Mouse (Mus musculus) adrenal gland, adult 2 months (tissue): ENCODE measurements around the gene Dgki. TPM values are rescaled to one million over a fixed set of nuclear protein-coding genes. Genes with fewer than 3 reads are reported as not detected.

Source experiments
- DNase-seq: peaks from one replicate; pipeline ENCODE4 v3.0.0; 2021
- polyA plus RNA-seq: library from polyadenylated mRNA; depleted of rRNA; stranded (reverse); fragments of >200 nt; gene quantifications from 2 replicates; pipeline ENCODE4 v1.2.3, GENCODE M21; 2012
- total RNA-seq, 2 experiments: library from RNA; stranded (reverse); gene quantifications; 2 replicates each; pipeline ENCODE4 v1.2.3; 2021

The Dgki gene
- total and polyA plus RNA-seq, 3 experiments = 0.53 to 2.6 (median 2.0) TPM

DNA sequence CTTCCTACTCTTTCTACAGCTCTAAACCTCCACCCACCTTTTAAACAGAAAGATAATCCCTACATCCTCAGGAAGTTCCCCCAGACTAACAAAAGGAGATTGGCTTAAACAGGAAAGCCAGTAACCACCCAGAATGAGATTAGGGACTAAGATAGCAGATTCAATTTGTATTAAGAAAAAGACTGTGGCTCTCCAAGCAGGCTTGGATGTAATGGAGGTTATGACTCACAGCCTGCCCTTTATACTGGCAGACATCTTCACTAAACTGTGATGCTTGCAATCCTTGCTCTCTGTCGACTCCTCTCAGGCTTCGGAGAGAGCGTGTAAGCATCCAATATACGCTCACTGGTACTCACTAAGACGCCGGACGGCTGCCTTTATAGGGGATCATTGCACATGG lies 236.7 kb downstream of the Dgki start:
- peak; percentile 26 for DNase-seq

DNA sequence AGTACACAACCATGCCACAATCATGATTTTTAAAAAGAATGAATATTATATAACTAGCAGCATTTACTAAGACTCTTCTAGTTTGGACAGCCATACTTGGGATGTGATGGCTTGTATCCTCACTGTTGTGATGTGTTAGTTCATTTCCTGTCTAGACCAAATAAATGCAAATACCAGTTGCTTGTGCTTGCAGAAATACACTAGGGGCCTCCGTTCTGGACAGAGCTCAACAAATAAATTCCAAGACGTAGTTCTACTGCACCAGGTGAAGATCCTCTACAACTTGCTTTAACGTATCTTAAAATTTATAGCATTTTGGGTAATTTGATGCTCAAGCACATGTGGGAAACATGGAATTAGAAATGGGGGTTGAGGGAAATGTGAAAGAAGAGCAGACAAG lies 239.9 kb downstream of the Dgki start:
- DNase-seq = no peak

DNA sequence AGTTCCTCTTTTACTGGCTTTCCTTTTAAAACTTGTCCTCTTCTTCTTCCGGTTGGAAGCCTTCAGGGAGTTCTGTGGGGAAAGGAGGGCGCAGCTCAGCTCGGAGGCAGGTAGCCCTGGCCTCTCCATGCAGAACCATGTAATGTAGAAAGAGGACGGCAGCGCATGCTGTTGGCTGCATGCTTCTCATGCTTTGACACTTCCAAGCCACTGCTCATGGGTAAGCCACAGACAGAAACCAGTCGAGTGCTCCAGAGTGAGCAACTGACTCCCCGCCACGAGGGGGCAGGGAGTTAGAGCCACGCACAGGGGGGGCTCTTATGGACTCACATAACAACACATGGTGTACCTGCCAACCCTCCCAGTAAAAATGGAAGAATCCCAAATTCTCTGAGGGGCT lies 242.0 kb downstream of the Dgki start:
- no peak for DNase-seq

DNA sequence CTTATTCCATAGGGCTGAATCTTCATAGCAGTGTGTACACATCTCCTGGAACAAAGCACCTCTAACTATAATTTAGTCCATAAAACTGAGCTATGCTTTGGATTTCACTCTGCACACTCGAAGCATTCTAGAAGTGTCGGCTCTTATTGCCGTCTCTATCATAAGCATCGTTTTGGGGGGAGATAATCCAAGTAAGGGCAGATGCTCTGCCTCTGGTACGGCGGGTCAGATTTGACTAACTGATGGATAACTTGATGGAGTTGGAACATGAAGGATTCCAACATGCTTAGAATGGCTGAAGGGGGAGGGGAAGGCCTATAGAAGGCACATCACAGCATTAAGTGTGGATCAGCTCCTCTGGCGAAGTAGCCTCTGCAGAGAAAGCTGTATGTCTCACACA lies 242.4 kb downstream of the Dgki start:
- DNase-seq = no peak

DNA sequence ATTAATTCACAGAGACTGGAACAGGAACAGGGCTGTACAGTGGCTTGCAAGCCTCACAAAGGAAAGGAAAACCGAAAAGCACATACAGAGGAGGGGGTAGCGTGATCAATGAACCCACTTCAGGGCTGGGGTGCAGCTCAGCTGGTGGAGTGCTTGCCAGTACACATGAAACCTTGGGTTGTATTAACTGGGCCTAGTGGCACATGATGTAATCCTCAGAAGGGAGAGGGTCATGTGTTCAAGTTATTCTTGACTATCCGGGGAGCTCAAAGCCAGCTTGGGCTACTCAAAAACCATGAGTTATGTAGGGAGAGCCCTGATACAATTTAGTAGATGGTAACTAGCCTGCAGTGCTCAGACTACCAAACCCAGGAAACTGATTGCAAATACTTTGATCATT lies 244.3 kb downstream of the Dgki start:
- DNase-seq = no peak

DNA sequence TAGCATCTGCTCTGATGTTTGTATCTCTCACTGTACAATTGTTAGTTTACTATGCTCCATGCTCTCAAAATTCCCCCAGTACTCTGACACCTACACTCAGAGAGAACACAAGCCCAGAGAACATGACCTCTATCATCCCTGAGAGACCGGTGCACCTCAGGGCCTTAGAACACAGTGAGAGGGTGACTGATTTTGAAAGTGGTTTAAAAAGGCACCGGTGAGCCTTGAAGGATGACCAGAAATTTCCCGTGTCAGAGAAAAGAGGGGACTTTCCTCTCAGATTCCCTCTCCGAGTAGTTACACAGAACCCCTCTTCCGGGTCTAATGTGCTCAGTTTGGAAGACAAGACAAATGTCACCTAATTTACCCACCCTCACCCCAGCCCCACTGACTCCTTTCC lies 244.9 kb downstream of the Dgki start:
- DNase-seq = no peak

DNA sequence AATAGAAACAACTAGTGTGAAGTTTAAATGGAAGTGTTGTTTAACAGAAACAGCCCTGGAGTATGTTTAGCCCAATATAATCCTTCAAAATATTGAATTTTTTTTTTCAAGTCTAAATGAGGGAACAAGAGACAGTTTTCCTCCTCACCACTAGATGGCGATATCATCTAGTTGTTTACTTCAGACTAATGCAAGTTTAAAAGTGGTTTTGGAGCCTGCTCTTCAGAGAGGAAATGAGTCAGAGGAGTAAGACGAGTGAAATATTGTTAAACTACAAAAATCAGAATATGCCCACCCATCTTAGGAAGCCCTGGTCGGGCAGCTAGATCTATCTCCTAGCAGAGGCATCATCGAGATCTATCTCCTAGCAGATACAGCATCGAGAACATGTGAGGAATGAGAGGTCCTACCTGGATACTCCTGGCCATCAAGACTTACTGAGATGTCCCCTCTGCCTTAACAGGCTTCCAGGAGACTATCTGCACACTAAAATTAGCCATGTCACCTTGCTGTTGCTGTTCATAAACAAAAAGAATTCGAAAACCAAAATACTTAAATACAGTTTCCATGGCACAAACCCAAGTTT lies 245.5 kb downstream of the Dgki start:
- peak; percentile 24 for DNase-seq

DNA sequence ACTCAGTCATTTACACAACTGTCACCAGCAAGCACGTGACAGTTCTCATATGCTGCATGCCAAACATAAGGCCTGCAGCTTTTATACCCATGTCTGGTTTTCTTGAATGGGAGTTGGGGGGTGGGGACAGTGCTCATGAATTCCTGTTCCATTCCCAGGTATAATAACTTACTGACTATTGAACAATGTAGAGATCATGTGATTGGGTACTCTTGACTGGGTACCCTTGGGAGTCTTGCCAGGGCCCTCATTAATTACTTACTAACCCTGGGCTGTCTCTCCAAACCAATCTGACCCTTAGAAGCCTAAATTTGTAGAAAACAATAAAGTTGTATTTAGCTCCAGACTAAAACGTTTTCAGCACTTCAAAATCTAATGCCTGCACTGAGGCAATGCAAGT lies 246.6 kb downstream of the Dgki start:
- peak; percentile 56 for DNase-seq

DNA sequence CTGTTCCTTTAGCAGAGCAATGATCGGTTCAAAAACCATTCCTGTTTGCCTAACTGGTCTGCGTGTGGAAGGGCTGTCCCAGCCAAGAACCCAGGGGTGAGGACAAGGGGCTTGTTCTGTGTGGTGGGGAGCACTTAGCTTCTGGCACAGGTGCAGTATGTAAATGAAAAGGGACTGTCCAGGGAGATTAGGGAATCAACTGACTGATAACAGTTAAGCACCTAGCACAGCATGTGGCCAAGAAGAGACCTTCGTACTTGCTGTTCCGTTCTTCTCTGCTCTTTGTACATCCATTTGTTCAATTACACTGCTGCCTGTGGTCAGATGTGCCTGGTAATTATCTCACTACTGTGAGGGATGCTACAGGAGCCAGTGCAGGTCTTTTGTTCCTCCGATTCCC lies 248.3 kb downstream of the Dgki start:
- no peak for DNase-seq

DNA sequence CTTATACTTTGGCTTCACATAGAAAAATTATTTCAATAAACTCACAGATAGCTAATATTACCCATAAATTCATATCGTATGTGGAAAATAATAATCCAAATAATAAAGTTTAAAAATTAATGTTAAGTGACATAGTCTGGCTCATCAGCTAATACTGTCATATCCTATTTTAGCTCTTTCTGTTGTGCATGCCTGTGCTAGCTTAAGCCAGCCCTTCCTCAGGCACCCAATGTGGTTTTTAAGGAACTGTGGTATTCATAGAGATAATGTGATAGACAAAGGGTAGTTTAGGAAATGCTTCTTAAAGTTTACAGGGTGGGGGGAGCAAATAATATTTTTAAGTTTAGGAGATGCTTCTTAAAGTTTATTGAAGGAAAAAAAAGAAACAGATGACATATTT lies 248.8 kb downstream of the Dgki start:
- no peak for DNase-seq

DNA sequence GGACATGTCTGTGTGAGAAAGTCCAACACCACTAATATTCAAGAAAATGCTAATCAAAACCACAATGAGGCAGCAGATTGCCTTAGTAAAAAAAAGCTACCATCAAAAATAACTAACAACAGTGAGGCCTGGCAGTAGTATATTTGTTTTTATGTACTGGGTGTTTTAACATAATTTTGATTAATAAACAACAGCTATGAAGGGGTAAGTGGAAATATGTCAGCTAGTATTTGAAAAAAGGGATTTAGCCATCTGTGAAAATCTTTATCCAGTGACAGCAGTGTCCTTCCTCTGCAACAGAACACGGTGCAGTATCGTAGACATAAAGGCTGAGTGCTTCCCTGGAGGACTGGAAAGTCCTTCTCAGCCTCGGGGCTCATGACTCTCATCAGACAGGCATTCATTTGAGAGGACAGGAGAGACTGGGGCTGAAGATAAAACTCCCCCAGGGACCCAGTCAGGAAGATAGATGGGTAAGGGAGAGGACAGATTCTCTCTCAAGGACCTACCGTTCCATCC lies 252.3 kb downstream of the Dgki start:
- DNase-seq = no peak

DNA sequence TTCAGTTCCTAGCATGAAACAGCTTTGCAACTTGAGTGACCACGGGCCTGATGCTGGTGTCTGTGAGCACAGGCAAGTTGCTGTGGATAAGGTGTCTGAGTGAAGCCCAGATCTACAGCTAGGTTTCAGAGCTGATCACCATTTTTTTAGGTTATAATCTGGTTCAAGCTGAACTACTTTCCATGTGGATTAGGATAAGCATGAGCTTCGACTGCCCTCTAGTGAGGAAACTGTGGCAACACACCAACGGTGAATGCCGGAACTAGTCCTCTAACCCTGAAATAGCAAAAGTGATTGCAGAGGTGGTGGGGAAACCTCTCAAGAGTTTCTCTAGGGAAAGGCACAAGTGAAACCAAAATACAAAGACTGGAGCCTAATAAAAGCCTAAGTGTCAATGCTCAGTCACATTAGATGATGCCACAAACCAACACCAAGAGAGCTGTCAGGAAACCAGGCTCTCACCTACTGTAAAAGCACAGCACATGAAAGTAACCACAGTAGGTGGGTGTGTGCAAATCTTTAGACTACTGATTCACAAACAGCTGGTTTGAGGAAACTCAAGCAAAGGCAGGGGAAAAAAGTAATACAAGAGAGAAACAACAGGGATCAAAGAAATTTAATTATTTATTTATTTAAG lies 253.7 kb downstream of the Dgki start:
- peak; percentile 41 for DNase-seq

DNA sequence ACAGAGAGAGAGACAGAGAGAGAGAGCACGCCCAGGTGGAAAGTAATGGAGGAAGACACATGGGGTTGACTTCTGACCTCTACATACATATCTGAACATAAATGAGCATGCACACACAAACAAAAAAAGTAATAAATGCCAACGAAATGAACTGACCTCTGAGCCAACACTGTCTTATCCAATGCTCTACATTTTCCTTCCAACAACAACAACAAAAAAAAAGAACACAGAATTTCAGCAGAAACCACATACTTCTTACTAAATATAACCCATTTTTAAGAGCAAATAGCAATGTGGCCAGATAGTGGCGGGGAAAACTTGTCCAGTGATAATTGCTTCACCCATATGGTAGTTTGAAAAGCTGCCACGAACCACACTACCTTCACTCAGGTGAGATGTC lies 255.2 kb downstream of the Dgki start:
- no peak for DNase-seq

DNA sequence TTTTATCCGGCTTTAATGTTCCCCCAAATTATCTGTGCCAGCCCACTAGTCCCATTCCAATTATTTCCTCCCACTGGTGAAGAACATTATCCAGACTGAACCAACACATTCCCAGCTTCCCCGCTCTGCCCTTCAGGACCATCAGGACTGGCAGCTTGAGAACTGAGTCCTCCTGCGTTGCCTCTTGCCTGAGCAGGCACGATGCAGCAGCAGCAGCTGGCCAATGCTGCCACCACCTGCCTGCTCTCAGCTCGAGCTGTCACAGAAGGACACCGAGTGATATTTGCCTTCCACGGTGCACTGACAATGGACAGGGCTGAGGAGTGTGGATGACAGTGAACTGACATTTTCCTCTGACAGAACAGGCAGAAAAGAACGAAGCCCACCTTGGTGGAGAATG lies 261.5 kb downstream of the Dgki start:
- no peak for DNase-seq

DNA sequence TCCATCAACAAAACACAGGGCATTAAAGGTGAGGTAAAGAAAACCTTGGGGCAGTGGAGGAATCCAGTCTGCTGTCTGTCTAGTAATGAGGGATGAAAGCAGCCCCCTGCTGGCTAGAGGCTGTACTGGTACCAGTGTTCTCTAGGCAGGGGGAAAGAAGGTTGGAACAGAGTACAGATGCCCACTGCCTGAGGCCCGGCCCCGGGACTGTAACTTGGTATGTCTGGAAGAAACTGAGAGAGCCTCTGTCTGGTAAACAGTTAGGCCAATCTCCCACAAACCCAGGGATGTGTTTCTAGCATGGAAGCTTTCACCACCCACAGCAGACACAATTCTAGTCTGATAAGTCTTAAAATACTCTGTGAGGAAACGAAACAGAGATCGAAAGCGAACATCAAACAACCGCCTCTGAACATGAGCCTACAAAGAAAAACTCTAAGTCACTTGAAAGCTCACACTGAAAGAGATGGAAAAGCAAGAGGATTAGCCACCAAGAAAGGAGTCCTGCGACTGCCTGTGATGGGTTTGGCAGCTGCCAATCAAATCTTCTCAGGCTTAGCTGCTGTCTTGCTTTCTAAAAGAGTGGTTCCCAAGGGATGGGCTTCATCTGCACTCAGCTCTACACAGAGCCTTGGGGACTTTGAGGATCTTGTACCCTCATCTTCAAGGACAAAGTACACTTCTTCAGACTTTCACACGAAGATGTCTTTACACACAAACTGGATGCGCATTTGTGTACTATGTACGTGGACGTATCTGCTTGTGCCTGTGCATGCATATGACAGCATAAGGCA lies 262.7 kb downstream of the Dgki start:
- DNase-seq = no peak

DNA sequence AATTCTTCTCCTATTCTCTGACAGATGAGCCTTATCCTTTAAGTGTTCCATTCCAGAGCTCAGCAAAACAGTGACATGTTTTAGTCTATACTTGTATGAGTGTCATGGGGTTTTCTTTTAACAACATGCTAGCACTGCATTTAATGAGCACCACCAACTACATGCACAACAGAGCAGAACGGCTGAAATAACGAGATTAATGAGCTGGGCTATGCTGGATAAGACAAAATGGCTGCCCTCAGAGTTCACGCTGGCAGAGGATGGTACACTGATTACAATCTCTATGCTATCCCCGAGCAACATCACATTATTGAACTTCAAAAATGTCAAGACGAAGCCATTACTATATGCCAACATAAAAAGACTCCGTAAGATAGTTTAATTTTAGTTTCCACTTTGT lies 264.3 kb downstream of the Dgki start:
- no peak for DNase-seq

DNA sequence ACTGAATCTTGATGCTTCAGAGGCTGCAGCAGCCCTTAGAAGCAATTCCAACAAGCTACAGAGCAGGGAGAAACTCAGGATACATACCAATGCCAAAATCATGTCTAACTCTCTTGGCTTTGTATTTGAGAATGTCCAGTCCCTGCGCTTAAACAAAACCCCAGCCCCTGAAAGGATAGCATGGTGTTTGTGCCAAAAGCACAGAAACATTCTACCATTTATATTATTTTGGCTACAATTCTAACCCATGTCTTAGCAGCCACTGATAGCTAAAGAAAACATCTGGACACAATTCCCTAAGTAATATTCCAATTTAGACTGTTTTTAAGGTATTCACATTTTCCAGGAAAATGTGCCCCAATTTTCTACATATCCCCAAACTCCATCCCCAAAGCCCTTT lies 269.0 kb downstream of the Dgki start:
- DNase-seq = no peak

DNA sequence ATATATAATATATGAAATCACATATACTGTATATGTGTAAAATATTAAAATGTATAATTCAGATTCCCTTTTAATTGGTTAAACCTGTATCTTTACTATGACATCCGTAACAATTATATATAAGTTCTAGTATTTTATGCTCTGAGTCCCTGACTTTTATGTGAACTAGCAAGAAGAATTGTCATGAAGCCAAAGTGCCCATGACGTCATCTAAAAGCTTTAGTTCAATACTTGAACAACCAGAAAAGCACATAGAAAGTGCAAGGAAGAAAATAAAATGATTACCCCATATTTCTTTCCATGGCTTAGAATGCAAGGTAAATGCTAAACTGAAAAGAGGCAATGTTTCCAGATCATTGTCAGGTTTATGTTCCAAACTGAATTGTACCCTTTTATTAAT lies 269.6 kb downstream of the Dgki start:
- no peak for DNase-seq

DNA sequence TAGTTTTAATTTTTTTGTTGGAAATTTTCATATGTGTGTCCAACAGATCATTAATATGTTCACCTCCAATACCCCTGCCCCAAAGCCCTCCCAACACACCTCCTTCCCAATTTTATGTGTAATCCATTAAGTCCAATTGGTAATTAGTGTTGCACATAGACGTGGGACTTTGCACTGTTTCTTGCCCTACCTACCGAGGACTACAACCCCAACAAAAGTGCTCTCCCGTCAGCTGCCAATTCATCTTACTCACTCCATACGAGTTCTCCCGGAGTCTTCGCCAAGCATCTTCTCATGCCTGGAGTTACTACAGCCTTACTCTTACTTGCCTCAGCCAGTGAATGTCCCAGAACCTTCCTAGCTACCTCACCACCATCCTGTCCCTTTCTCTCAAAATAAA lies 271.1 kb downstream of the Dgki start:
- no peak for DNase-seq

DNA sequence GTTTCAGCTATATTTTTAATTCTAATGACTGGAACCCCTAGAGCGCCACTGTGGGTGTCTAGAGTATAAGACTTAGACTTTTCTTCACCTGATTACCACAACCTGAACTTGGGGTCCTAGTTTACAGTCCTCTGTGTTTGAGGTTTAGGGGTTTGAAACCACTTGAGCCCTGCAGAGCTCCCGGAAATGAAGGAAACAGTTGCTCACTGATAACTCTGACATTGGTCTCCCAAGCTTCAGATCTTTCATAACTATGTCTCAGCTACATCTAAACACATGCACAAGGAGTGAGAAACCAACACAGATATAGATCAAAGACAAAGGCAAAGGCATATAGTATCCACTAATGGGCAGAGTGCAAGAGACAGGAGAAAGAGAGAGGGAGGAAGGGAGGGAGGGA lies 271.7 kb downstream of the Dgki start:
- DNase-seq = no peak

DNA sequence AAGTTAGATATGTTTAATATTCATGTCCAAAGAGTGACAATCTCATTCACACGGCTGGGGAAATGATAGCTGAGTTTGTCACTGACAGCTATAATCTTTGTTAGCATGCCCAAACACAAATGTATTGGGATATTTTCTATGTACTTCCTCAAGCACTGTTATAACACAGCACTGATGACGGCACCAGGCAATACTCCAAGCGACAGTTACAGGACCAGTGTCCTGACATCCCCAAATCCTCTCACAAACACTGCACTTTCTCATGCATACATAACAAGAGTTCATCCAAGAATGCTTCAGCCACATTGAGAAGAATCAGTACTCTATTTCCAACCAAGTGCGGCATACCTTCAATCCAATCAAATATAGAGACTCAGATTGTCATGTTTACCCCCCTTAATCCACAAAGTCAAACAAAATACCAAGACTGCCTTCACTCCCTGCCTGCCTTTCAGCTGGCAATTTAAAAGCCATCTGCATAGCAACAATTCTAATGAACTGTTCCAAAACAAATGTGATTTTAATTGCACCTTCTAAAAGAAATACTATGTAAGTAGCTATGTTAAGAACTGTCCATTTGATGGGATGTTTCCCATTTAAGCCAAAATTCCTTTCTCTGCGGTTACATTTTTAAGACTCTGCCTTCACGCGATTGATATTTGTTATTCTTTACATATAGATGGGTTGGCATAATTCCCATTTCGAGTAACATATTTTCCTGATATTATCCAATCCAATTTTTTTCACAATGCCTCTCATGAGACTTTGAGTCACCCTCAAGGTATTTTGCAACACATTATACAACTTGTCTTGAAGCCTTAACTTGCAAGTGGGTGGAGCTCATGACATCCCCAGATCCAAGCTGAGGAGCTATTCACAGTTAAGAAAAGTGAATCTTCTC lies 273.4 kb downstream of the Dgki start:
- no peak for DNase-seq

DNA sequence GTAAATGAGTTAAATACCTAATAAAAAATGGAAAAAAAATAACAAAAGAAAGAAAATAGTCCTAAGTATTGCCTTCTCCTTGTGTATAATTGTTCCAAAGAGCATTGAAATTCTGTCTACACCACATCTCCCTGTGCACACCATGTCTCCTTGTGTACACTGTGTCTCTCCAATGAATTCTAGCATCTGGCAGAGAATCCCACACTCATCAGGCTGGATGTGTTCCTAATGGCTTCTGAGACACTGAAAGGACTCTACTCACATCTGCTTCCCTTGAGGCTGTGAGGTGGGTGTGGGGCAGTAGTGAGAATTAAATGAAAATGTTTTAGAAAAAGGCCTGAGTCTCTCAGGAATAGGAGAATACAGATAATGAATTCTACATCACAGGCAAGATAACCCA lies 283.9 kb downstream of the Dgki start:
- DNase-seq = no peak
